ENCODE assay signal across 23 mouse cellular contexts in the genomic region with DNA sequence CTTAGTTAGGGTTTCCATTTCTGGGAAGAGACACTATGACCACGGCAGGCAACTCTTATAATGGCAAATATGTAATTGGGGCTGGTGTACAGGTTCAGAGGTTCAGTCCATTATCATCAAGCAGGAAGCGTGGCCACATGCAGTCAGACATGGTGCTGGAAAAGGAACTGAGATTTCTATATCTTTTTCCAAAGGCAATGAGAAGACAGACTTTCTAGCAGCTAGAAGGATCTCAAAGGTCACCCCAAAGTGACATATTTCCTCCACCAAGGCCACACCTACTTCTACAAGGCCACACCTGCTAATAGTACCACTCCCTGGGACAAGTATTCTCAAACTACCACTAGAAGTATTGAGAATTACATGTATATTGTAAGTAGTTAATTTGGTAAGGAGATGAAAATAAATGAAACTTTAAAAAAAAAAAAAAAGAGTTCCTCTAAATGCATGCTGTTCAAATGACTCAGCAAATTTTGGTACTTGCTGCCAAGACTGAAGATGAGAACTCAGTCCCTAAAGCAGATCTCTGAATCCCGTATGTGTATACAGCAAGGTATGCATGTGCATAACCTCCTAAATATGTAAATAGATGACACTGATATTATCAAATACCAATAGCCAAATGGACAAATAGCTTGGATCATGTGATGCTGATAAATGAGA. TPM values are rescaled to one million over a fixed set of nuclear protein-coding genes. Genes with fewer than 3 reads are reported as not detected.
DNase-seq lines count a peak whose midpoint lies in the region; ATAC-seq and TF ChIP-seq lines count a peak whose summit lies in the region.
"Had no signal": no experiment of that assay in that cellular context is flagged by ENCODE, and none has a peak within 500 bp of the region (broad histone marks: within the 10 kb centered on the region; RNA-seq: fewer than 3 reads in every experiment).

No protein-coding gene starts in this region.

- TF ChIP-seq POLR2A in liver, adult 2 months (IDR thresholded peaks at IDR 0.05; ENCODE audit: extremely low read depth, insufficient read depth, low read length): no peak
- no peak for TF ChIP-seq POLR2A in bone marrow macrophage, adult 2 months (IDR thresholded peaks at IDR 0.05; ENCODE audit: borderline replicate concordance, low read depth, low read length)

- WGBS in liver, adult 2 months: 66% methylated on average over 3 of the region's 3 CpGs
- 72% methylated on average over 3 of the region's 3 CpGs for WGBS in liver, embryonic 11.5 days
- WGBS in forebrain, embryonic 13.5 days: 83% methylated on average over 3 of the region's 3 CpGs
- whole genome bisulfite sequencing in hindbrain, embryonic 11.5 days: 82% methylated on average over 3 of the region's 3 CpGs

- peak; percentile 7 for DNase-seq in liver, adult 2 months (ENCODE audit: extremely low read depth, low read depth, low spot score)
- no peak for DNase-seq in liver, embryonic 11.5 days (ENCODE audit: low spot score)
- no peak for DNase-seq in hindbrain, embryonic 11.5 days (ENCODE audit: low spot score)
- DNase-seq in layer of hippocampus, adult 2 months (ENCODE audit: low spot score in 2 of 2): no peak
- DNase-seq: adrenal gland, adult 2 months; adrenal gland, postnatal 36 days; cerebellum, adult 11 months; cerebellum, adult 8-10 months; cerebellum, postnatal 25 days; gastrocnemius, adult 2 months; gastrocnemius, postnatal 36 days; heart, adult 18-20 months; heart, postnatal 14 days had no signal

- H3K4me2 ChIP-seq in liver, embryonic 11.5 days: no peak overlapping the region
- no peak overlapping the region for H3K4me2 ChIP-seq in forebrain, embryonic 13.5 days
- no peak overlapping the region for H3K4me2 ChIP-seq in hindbrain, embryonic 11.5 days (replicated peaks; ENCODE audit: low read depth, low read length)
- H3K4me2 ChIP-seq: embryonic facial prominence, embryonic 13.5 days; forebrain, embryonic 12.5 days; heart, embryonic 11.5 days; heart, embryonic 15.5 days; hindbrain, embryonic 14.5 days; intestine, embryonic 15.5 days had no signal

- H3K9ac ChIP-seq in liver, adult 2 months (ENCODE audit: low read depth, low read length): no peak overlapping the region
- H3K9ac ChIP-seq in liver, embryonic 11.5 days (ENCODE audit: low read depth, low read length): no peak overlapping the region
- no peak overlapping the region for H3K9ac ChIP-seq in forebrain, embryonic 13.5 days
- no peak overlapping the region for H3K9ac ChIP-seq in hindbrain, embryonic 11.5 days (ENCODE audit: low read depth, low read length)
- H3K9ac ChIP-seq: embryonic facial prominence, embryonic 13.5 days; forebrain, embryonic 12.5 days; heart, embryonic 15.5 days; hindbrain, embryonic 14.5 days; intestine, embryonic 15.5 days had no signal

- no peak overlapping the region for H3K27ac ChIP-seq in liver, adult 2 months (replicated peaks; ENCODE audit: insufficient read depth, low read depth, low read length)
- H3K27ac ChIP-seq in liver, embryonic 11.5 days (ENCODE audit: low read depth, low read length): no peak overlapping the region
- H3K27ac ChIP-seq in bone marrow macrophage, adult 2 months (ENCODE audit: insufficient read depth, low read depth, low read length): peak overlapping the region; percentile 20
- H3K27ac ChIP-seq in forebrain, embryonic 13.5 days: no peak overlapping the region
- H3K27ac ChIP-seq in hindbrain, embryonic 11.5 days (ENCODE audit: low read depth, low read length): no peak overlapping the region
- H3K27ac ChIP-seq in layer of hippocampus, adult 2 months: no peak overlapping the region
- H3K27ac ChIP-seq: embryonic facial prominence, embryonic 13.5 days; forebrain, embryonic 12.5 days; gastrocnemius, adult 2 months; heart, embryonic 15.5 days; hindbrain, embryonic 14.5 days; intestine, embryonic 15.5 days had no signal

- TF ChIP-seq CTCF in liver, adult 2 months (IDR thresholded peaks at IDR 0.05; ENCODE audit: low read depth, low read length): no peak
- TF ChIP-seq CTCF in bone marrow macrophage, adult 2 months (IDR thresholded peaks at IDR 0.05; ENCODE audit: low read depth, low read length): no peak
- TF ChIP-seq CTCF in layer of hippocampus, adult 2 months (conservative IDR thresholded peaks at IDR 0.05): no peak

- H3K4me3 ChIP-seq in liver, adult 2 months (ENCODE audit: insufficient read depth, low read depth, low read length): no peak overlapping the region
- no peak overlapping the region for H3K4me3 ChIP-seq in liver, embryonic 11.5 days (ENCODE audit: low read depth, low read length)
- H3K4me3 ChIP-seq in bone marrow macrophage, adult 2 months (ENCODE audit: insufficient read depth, low read length): no peak overlapping the region
- no peak overlapping the region for H3K4me3 ChIP-seq in forebrain, embryonic 13.5 days
- H3K4me3 ChIP-seq in hindbrain, embryonic 11.5 days (ENCODE audit: low read depth, low read length): no peak overlapping the region
- H3K4me3 ChIP-seq in layer of hippocampus, adult 2 months: no peak overlapping the region
- H3K4me3 ChIP-seq: embryonic facial prominence, embryonic 13.5 days; forebrain, embryonic 12.5 days; gastrocnemius, adult 2 months; heart, embryonic 15.5 days; intestine, embryonic 15.5 days had no signal

- H3K79me2 ChIP-seq in liver, adult 2 months (ENCODE audit: control insufficient read depth, insufficient read depth, low read length): no peaks in the 10 kb centered on the region

- no peaks in the 10 kb centered on the region for H3K27me3 ChIP-seq in liver, adult 2 months (ENCODE audit: control insufficient read depth, insufficient read depth, low read length)
- no peaks in the 10 kb centered on the region for H3K27me3 ChIP-seq in liver, embryonic 11.5 days (replicated peaks; ENCODE audit: control insufficient read depth, insufficient read depth, low read length)
- H3K27me3 ChIP-seq in forebrain, embryonic 13.5 days: no peaks in the 10 kb centered on the region
- no peaks in the 10 kb centered on the region for H3K27me3 ChIP-seq in hindbrain, embryonic 11.5 days (ENCODE audit: control insufficient read depth, insufficient read depth, low read length)
- H3K27me3 ChIP-seq: embryonic facial prominence, embryonic 13.5 days; forebrain, embryonic 12.5 days; heart, embryonic 15.5 days; intestine, embryonic 15.5 days had no signal

- no peaks in the 10 kb centered on the region for H3K36me3 ChIP-seq in liver, adult 2 months (ENCODE audit: control insufficient read depth, insufficient read depth, low read length)
- H3K36me3 ChIP-seq in liver, embryonic 11.5 days (ENCODE audit: control insufficient read depth, insufficient read depth, low read length): no peaks in the 10 kb centered on the region
- H3K36me3 ChIP-seq in forebrain, embryonic 13.5 days (ENCODE audit: poor library complexity, severe bottlenecking): no peaks in the 10 kb centered on the region
- no peaks in the 10 kb centered on the region for H3K36me3 ChIP-seq in hindbrain, embryonic 11.5 days (ENCODE audit: control insufficient read depth, insufficient read depth, low read length)
- H3K36me3 ChIP-seq: embryonic facial prominence, embryonic 13.5 days; forebrain, embryonic 12.5 days; heart, embryonic 15.5 days; intestine, embryonic 15.5 days had no signal

- no peaks in the 10 kb centered on the region for H3K9me3 ChIP-seq in liver, embryonic 11.5 days (ENCODE audit: control insufficient read depth, low read length)
- H3K9me3 ChIP-seq in forebrain, embryonic 13.5 days (replicated peaks): no peaks in the 10 kb centered on the region
- no peaks in the 10 kb centered on the region for H3K9me3 ChIP-seq in hindbrain, embryonic 11.5 days (ENCODE audit: control insufficient read depth, low read length)
- H3K9me3 ChIP-seq: embryonic facial prominence, embryonic 13.5 days; forebrain, embryonic 12.5 days; heart, embryonic 15.5 days; intestine, embryonic 15.5 days had no signal

- H3K4me1 ChIP-seq in liver, adult 2 months (ENCODE audit: control insufficient read depth, insufficient read depth, low read length): no peaks in the 10 kb centered on the region
- no peaks in the 10 kb centered on the region for H3K4me1 ChIP-seq in liver, embryonic 11.5 days (replicated peaks; ENCODE audit: control insufficient read depth, insufficient read depth, low read length)
- peaks cover 9% of the 10 kb centered on the region for H3K4me1 ChIP-seq in bone marrow macrophage, adult 2 months (ENCODE audit: control insufficient read depth, insufficient read depth, low read length)
- H3K4me1 ChIP-seq in forebrain, embryonic 13.5 days: no peaks in the 10 kb centered on the region
- H3K4me1 ChIP-seq in hindbrain, embryonic 11.5 days (replicated peaks; ENCODE audit: control insufficient read depth, insufficient read depth, low read length): no peaks in the 10 kb centered on the region
- H3K4me1 ChIP-seq: embryonic facial prominence, embryonic 13.5 days; forebrain, embryonic 12.5 days; heart, embryonic 15.5 days; intestine, embryonic 15.5 days had no signal

- ATAC-seq in liver, embryonic 11.5 days (replicated peaks; ENCODE audit: low FRiP score): no peak
- ATAC-seq in megakaryocyte, adult 5-6 weeks (ENCODE audit: poor library complexity, severe bottlenecking): peak; percentile 82
- ATAC-seq in forebrain, embryonic 13.5 days: no peak
- no peak for ATAC-seq in hindbrain, embryonic 11.5 days (ENCODE audit: low FRiP score)
- ATAC-seq: intestine, embryonic 15.5 days had no signal

RNA-seq across cellular contexts. Expression of gene Tlr4, which starts 10.9 kb away (rescaled TPM):
- total RNA-seq in liver, adult 2 months (2014; rRNA removed): 5.2 and 5.6 TPM in 2 replicates
- 0.16 and 0.70 TPM in 2 replicates for polyA plus RNA-seq in liver, adult 2 months (2012; rRNA removed)
- polyA plus RNA-seq in liver, embryonic 11.5 days (2014; fragmentation: Nextera tagmentation; extraction: Ambion mirVana): 1.9 and 2.6 TPM in 2 replicates
- polyA plus RNA-seq in bone marrow macrophage, adult 2 months (2012; ENCODE audit: insufficient read depth, insufficient read length, missing spikeins): 39.9 and 43.4 TPM in 2 replicates
- total RNA-seq in megakaryocyte, adult 5-6 weeks (2015): 21.8 and 22.9 TPM in 2 replicates
- 18.2 and 27.0 TPM in 2 replicates for total RNA-seq in megakaryocyte, adult 5-6 weeks (2017)
- 0.55 and 0.56 TPM in 2 replicates for polyA plus RNA-seq in forebrain, embryonic 13.5 days (2015; fragmentation: Nextera tagmentation; extraction: Ambion mirVana)
- 0.56 and 1.4 TPM in 2 replicates for polyA plus RNA-seq in hindbrain, embryonic 11.5 days (2014; fragmentation: Nextera tagmentation; extraction: Ambion mirVana)
- 1 to 10 TPM; 1.8 to 2.0 TPM for total RNA-seq in layer of hippocampus, adult 2 months (2021)
- total RNA-seq: MEL had no signal

Comparison
In these comparisons a context has a peak if more than half of its experiments do, and no peak if none do; other contexts are left out.
1. RNA of gene Tlr4, which starts 10.9 kb away (polyA plus RNA-seq): 39.9 to 43.4 TPM in bone marrow macrophage, adult 2 months; 1.9 to 2.6 TPM in liver, embryonic 11.5 days, 0.56 to 1.4 TPM in hindbrain, embryonic 11.5 days, 0.16 to 0.70 TPM in liver, adult 2 months and 0.55 to 0.56 TPM in forebrain, embryonic 13.5 days; every median in the first group is over 10 times any median in the second.